Mouse (Mus musculus) forebrain, embryonic 13.5 days (tissue): ENCODE results near the gene Pik3r5. TPM values are rescaled to one million over a fixed set of nuclear protein-coding genes. Genes with fewer than 3 reads are reported as not detected.

Experiments used
- ATAC-seq: fragments of 200-750 bp; cut with Nextera tagmentation; 2 replicates; pipeline ENCODE4 v1.8.0; 2017
- H3K27ac ChIP-seq: fragments of 300-500 bp; sonication (generic); 2 replicates; pipeline ENCODE4 v1.5.1; 2015; ENCODE audit warnings: inconsistent platforms, mild to moderate bottlenecking, moderate library complexity
- H3K27me3 ChIP-seq: fragments of 300-500 bp; sonication (generic); 2 replicates; pipeline ENCODE4 v1.6.1; 2015; ENCODE audit warnings: mild to moderate bottlenecking, inconsistent platforms
- H3K36me3 ChIP-seq: fragments of 300-500 bp; sonication (generic); 2 replicates; pipeline ENCODE4 v1.6.1; 2015; ENCODE audit warnings: mild to moderate bottlenecking, inconsistent platforms; ENCODE audit not compliant: poor library complexity, severe bottlenecking
- H3K4me1 ChIP-seq: fragments of 300-500 bp; sonication (generic); 2 replicates; pipeline ENCODE4 v1.6.1; 2015; ENCODE audit warnings: inconsistent platforms
- H3K4me2 ChIP-seq: fragments of 300-500 bp; sonication (generic); 2 replicates; pipeline ENCODE4 v1.6.1; 2015; ENCODE audit warnings: inconsistent platforms, mild to moderate bottlenecking, moderate library complexity
- H3K4me3 ChIP-seq: fragments of 300-500 bp; sonication (generic); 2 replicates; pipeline ENCODE4 v1.5.1; 2015; ENCODE audit warnings: mild to moderate bottlenecking, inconsistent platforms
- H3K9ac ChIP-seq: fragments of 300-500 bp; sonication (generic); 2 replicates; pipeline ENCODE4 v1.6.1; 2015; ENCODE audit warnings: mild to moderate bottlenecking, inconsistent platforms
- H3K9me3 ChIP-seq: fragments of 300-500 bp; sonication (generic); replicated peaks from 2 replicates; pipeline ENCODE4 v1.6.1; 2016; ENCODE audit warnings: inconsistent platforms
- WGBS: fragments of 180-500 bp; shearing (Covaris S2); methylation state at CpG from one replicate; pipeline ENCODE4 v1.1.7; 2015; 5-methylcytosine and 5-hydroxymethylcytosine counted together
- polyA plus RNA-seq: library from polyadenylated mRNA; unstranded; fragments of >200 nt; fragmentation: Nextera tagmentation; extraction: Ambion mirVana; gene quantifications from 2 replicates; pipeline ENCODE4 v1.2.1, GENCODE M21; 2015

The Pik3r5 gene
- polyA plus RNA-seq, 1 experiment from 2014 or later, result 0.15 TPM

GRCm38 (mm10) chr11:68436376-68436775 lies 4.5 kb downstream of the Pik3r5 start:
- Histone ChIP-seq H3K4me2 (no peak overlapping the region), H3K4me1 (0 out of 2 replicates have a peak, but pooled peaks cover 6% of the 10 kb centered on the region), H3K9me3 (no peaks in the 10 kb centered on the region), H3K36me3 (no peaks in the 10 kb centered on the region), H3K9ac (no peak overlapping the region), H3K27me3 (peaks cover 6% of the 10 kb centered on the region), H3K27ac (no peak overlapping the region), H3K4me3 (no peak overlapping the region)
- no peak for ATAC-seq
- whole genome bisulfite sequencing, result 88% methylated on average over 5 of the region's 5 CpGs

GRCm38 (mm10) chr11:68440100-68440499 lies 8.2 kb downstream of the Pik3r5 start:
- H3K9ac ChIP-seq, result no peak overlapping the region

DNA sequence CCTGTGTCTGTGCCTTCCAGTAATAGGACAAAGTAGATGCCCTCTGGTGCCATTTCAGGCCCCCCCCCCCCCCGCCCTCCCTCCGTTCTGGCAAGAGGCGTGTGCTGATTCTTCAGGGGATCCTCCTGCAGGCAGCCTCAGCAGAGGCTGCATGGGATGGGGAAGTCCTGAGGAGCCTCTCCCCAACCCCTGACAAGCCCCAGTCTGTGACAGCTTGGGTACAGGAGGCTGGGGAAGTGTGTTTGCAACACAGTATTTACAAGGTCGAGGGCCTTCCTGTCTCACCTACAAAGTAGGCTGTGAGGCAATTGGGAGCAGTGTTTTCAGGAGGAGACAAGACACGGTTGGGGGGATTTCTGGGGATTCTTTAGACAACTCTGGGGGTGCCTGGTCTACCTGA lies 9.0 kb downstream of the Pik3r5 start:
- 68% methylated on average over 5 of the region's 5 CpGs for WGBS
- Histone ChIP-seq H3K9ac (no peak overlapping the region), H3K4me3 (no peak overlapping the region), H3K4me1 (no peaks in the 10 kb centered on the region), H3K27me3 (no peaks in the 10 kb centered on the region), H3K36me3 (no peaks in the 10 kb centered on the region), H3K27ac (no peak overlapping the region), H3K9me3 (no peaks in the 10 kb centered on the region), H3K4me2 (no peak overlapping the region)
- ATAC-seq, result no peak

More at GRCm38 (mm10) chr11:68440100-68440499, 8.2 kb downstream of the Pik3r5 start:
- no peaks in the 10 kb centered on the region for H3K4me1 ChIP-seq
- H3K27me3 ChIP-seq, result no peaks in the 10 kb centered on the region
- H3K4me3 ChIP-seq, result no peak overlapping the region
- WGBS, result 86% methylated on average over 9 of the region's 9 CpGs
- H3K9me3 ChIP-seq, result no peaks in the 10 kb centered on the region
- no peak for ATAC-seq
- H3K36me3 ChIP-seq, result no peaks in the 10 kb centered on the region
- H3K4me2 ChIP-seq, result no peak overlapping the region
- no peak overlapping the region for H3K27ac ChIP-seq

GRCm38 (mm10) chr11:68442346-68442745 lies 10.4 kb downstream of the Pik3r5 start:
- H3K4me3 ChIP-seq, result no peak overlapping the region
- no peaks in the 10 kb centered on the region for H3K27me3 ChIP-seq
- no peak for ATAC-seq
- 95% methylated on average over 8 of the region's 8 CpGs for WGBS
- no peak overlapping the region for H3K9ac ChIP-seq
- no peaks in the 10 kb centered on the region for H3K4me1 ChIP-seq
- no peaks in the 10 kb centered on the region for H3K36me3 ChIP-seq
- no peak overlapping the region for H3K4me2 ChIP-seq
- no peaks in the 10 kb centered on the region for H3K9me3 ChIP-seq
- H3K27ac ChIP-seq, result no peak overlapping the region

DNA sequence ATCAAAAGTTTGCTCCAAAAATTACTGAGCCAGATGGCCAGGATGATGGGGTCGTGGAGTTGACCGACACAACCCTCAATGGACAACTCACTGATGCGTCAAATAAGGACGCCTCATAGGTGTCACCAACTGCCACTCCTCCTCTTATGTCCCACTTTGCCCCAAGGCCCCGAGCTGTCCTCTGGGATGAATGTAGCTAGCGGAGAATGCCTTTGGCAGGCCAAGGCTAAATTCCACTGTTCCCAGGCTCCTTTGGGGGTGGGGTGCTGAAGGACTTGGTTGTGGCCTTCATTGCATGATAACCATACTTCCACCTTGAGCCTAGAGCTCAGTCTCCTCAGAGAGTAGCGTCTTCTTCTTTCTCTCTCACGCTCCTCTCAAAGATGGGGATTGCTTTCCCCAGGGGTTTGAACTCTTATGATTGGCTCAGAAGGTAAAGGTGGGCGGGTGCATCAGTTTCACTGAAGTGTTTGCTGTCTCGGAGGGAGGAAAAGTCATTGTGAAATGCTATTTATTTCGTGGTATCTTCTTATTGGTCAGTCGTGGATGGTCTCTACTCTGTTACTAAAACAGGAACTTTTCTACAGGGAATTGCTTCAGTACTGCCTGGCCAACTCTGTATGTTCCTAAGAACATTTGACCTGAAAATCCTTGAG lies 11.2 kb downstream of the Pik3r5 start:
- 89% methylated on average over 12 of the region's 12 CpGs for WGBS

GRCm38 (mm10) chr11:68445901-68446300 lies 14.0 kb downstream of the Pik3r5 start:
- no peak overlapping the region for H3K9ac ChIP-seq
- H3K27ac ChIP-seq, result no peak overlapping the region
- ATAC-seq, result no peak
- H3K27me3 ChIP-seq, result no peaks in the 10 kb centered on the region
- no peaks in the 10 kb centered on the region for H3K36me3 ChIP-seq
- no peak overlapping the region for H3K4me3 ChIP-seq
- no peak overlapping the region for H3K4me2 ChIP-seq
- peaks cover 3% of the 10 kb centered on the region; the same call in 1 of the 2 replicates for H3K4me1 ChIP-seq
- H3K9me3 ChIP-seq, result no peaks in the 10 kb centered on the region
- WGBS, result 92% methylated on average over 4 of the region's 4 CpGs

More for the DNA sequence above, 11.2 kb downstream of the Pik3r5 start:
- Histone ChIP-seq H3K4me2 (no peak overlapping the region), H3K9me3 (no peaks in the 10 kb centered on the region), H3K4me3 (no peak overlapping the region), H3K9ac (no peak overlapping the region), H3K4me1 (no peaks in the 10 kb centered on the region), H3K36me3 (no peaks in the 10 kb centered on the region), H3K27ac (no peak overlapping the region), H3K27me3 (no peaks in the 10 kb centered on the region)
- ATAC-seq, result no peak

- no peaks in the 10 kb centered on the region for H3K36me3 ChIP-seq
- no peaks in the 10 kb centered on the region for H3K27me3 ChIP-seq
- no peak overlapping the region for H3K4me3 ChIP-seq
- no peak overlapping the region for H3K9ac ChIP-seq
- no peak for ATAC-seq
- H3K9me3 ChIP-seq, result no peaks in the 10 kb centered on the region
- WGBS, result 92% methylated on average over 4 of the region's 4 CpGs
- no peak overlapping the region for H3K27ac ChIP-seq
- peaks cover 6% of the 10 kb centered on the region; the same call in 1 of the 2 replicates for H3K4me1 ChIP-seq
- H3K4me2 ChIP-seq, result no peak overlapping the region
Measured at GRCm38 (mm10) chr11:68446547-68446946, 14.6 kb downstream of the Pik3r5 start.

DNA sequence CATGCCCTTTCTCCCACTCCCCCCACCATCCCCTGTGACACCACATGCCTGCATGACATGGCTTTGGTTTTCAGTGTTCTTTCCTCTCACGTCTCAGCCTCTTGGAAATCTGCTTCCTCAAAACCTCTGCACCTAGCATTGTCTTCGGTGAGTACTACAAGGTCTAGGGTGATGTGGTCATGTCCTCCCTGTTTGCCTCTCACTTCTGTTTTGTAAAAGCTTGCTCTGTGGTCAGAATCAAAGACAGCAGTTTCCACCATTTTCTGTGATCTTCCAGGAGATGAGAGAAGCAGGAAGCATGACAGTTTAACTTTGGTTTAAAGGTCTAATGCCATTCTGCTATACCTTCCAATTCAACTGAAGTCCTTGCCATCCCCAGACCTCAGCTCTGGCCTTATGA lies 15.3 kb downstream of the Pik3r5 start:
- no peaks in the 10 kb centered on the region for H3K9me3 ChIP-seq
- H3K27ac ChIP-seq, result no peak overlapping the region
- WGBS, result 97% methylated on average over 2 of the region's 2 CpGs
- no peak overlapping the region for H3K9ac ChIP-seq
- H3K4me1 ChIP-seq, result peaks cover 6% of the 10 kb centered on the region; the same call in 1 of the 2 replicates
- no peaks in the 10 kb centered on the region for H3K27me3 ChIP-seq
- H3K4me2 ChIP-seq, result no peak overlapping the region
- H3K4me3 ChIP-seq, result no peak overlapping the region
- ATAC-seq, result no peak
- H3K36me3 ChIP-seq, result no peaks in the 10 kb centered on the region

- Histone ChIP-seq H3K9ac (no peak overlapping the region), H3K9me3 (no peaks in the 10 kb centered on the region), H3K27me3 (no peaks in the 10 kb centered on the region), H3K4me3 (no peak overlapping the region), H3K4me1 (peaks cover 6% of the 10 kb centered on the region; the same call in 1 of the 2 replicates), H3K27ac (no peak overlapping the region), H3K4me2 (no peak overlapping the region), H3K36me3 (no peaks in the 10 kb centered on the region)
- no peak for ATAC-seq
- WGBS, result 88% methylated on average over 7 of the region's 7 CpGs
Measured at GRCm38 (mm10) chr11:68448356-68448755, 16.4 kb downstream of the Pik3r5 start.

GRCm38 (mm10) chr11:68451282-68451735 lies 19.4 kb downstream of the Pik3r5 start:
- no peak overlapping the region for H3K4me3 ChIP-seq
- no peak overlapping the region for H3K4me2 ChIP-seq
- H3K4me1 ChIP-seq, result peaks cover 6% of the 10 kb centered on the region; the same call in 1 of the 2 replicates
- 78% methylated on average over 10 of the region's 10 CpGs for WGBS
- H3K27ac ChIP-seq, result no peak overlapping the region
- H3K9me3 ChIP-seq, result no peaks in the 10 kb centered on the region
- no peak overlapping the region for H3K9ac ChIP-seq
- no peak for ATAC-seq
- H3K36me3 ChIP-seq, result no peaks in the 10 kb centered on the region
- H3K27me3 ChIP-seq, result no peaks in the 10 kb centered on the region

DNA sequence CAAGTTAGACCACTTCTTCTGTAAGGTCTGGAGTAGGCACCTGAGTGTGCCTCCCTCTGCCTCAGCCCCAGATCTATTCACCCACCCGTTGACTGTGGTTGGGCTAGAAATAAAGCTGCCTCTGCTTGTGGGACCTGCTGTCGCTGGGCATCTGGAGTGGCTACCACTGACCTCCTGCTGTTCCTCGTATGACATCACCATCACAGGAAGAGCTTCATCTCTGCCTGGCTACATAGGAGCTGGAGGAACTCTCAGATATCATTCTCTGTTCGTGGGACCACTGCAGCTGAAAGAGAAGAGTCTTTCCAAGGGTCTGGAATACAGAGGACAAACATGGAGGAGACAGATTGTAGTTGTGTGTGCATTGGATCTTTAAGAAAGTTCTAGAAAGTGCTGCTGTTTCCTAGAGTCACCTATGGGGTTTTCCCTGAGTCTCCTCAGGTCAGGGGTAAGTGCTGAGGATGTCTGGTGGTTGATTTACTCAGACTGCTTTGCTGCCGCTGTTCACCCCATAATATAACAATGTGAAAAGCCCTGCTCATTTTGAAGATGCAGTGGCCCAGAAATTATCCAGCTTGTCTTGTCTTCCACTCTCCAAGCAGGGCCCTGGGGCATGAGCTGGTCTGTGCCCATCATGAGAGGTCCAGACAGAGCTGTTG lies 20.0 kb downstream of the Pik3r5 start:
- WGBS, result 66% methylated on average over 5 of the region's 5 CpGs

DNA sequence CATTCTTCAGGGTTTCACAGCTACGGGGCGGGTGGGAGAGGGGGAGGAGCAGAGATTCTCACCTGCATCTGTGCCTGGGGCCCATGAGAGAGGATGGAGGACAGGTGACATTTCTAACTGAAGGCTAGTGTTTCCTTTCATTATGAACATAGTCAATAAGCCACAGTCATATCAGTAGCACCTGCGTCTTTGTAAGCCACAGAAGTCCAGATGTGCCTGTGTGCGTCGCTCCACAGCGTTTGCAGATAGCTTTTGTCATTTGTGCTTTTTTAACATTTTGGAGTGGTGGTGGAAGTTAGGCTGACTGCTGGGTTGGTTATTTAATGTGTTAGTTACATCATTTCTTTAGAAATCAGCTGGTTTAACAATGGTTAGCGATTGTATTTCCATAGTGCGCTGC lies 20.8 kb downstream of the Pik3r5 start:
- Histone ChIP-seq H3K4me3 (no peak overlapping the region), H3K36me3 (no peaks in the 10 kb centered on the region), H3K4me2 (no peak overlapping the region), H3K9me3 (no peaks in the 10 kb centered on the region), H3K27me3 (no peaks in the 10 kb centered on the region), H3K27ac (no peak overlapping the region), H3K4me1 (peaks cover 6% of the 10 kb centered on the region; the same call in 1 of the 2 replicates), H3K9ac (no peak overlapping the region)
- ATAC-seq, result no peak
- WGBS, result 91% methylated on average over 8 of the region's 8 CpGs

More for the DNA sequence above, 20.0 kb downstream of the Pik3r5 start:
- Histone ChIP-seq H3K4me2 (no peak overlapping the region), H3K4me1 (peaks cover 6% of the 10 kb centered on the region; the same call in 1 of the 2 replicates), H3K36me3 (no peaks in the 10 kb centered on the region), H3K27ac (no peak overlapping the region), H3K27me3 (no peaks in the 10 kb centered on the region), H3K9ac (no peak overlapping the region), H3K4me3 (no peak overlapping the region), H3K9me3 (no peaks in the 10 kb centered on the region)
- no peak for ATAC-seq
